Mouse (Mus musculus): ENCODE measurements around the gene Cpsf4l. TPM values are rescaled to one million over a fixed set of nuclear protein-coding genes. Genes with fewer than 3 reads are reported as not detected.

Gene Cpsf4l
- total RNA-seq, 2 experiments from 2014 or later = not detected

DNA sequence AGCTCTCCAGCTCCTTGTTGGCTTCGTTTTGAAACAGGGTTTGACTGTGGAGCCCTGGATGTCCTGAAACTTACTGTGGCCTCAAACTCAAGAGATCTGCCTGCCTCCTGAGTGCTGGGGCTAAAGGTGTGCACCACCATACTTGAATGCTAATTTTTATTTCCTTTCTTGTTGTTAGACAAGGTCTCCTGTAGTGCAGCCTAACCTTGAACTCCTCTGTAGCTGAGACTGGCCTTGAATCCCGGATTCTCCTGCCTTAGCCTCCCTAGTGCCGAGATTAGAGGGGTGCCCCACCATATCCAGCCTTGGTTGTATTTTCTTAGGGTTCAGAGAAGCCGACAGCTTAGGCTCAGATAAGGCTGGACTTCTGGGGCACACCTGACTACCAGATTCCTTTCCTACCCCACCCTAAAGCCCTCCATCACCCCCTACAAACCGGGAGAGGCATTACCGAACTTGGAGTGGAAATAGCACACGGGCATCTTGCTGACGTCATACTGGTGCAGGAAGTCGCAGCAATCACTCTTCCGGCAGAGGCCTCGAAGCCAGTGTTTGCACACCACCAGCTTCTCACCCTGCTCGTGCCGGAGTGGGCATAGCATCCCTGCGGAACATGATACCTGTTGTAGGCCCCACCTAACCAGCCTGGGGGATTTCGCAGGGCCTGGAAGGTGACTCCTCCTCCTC is 3.7 kb downstream of the Cpsf4l start:
- no peak; the same call in 1 of the 2 replicates for ATAC-seq (replicated peaks; ENCODE audit: poor library complexity)

DNA sequence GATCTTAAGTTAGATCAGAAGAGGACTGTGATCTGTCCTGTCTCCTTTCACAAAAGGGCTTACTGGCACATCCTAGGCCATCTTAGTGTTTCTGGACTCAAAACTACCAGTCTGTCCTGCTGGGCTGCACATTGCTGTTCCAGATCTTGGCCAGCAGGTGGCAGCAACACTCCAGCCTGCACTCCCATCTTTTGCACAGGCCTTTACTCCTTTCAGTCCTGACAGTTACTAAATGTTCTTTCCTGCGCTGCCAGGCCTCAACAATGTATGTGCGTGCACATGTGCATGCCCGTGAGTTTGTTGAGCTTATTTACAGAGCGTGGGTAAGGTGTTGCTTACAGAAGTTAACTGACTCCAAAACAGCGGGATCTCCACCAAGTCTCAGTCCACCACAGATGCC is 6.1 kb downstream of the Cpsf4l start:
- ATAC-seq (replicated peaks; ENCODE audit: poor library complexity) = peak; percentile 95

DNA sequence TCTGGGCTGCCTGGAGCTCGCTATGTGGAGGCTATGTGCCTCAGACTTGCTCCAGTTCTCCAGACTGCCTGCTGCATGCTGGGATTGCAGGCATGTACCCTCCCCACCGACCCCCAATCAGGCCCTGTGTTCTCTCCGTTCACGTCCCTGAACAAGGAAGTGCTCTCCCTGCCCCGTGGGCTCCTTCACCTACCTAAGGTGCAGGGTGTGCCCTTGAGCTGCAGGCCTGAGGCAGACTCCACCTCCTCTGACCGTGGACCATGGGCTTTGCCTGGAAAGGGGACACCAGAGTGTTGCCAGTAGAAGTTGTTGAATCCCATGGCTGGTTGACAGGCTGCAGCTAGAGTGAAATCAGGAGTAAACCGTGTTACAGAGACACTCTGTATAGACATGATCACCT is 10.2 kb downstream of the Cpsf4l start:
- no peak for ATAC-seq (replicated peaks; ENCODE audit: poor library complexity)

GRCm38 (mm10) chr11:113698013-113698545 is 11.7 kb downstream of the Cpsf4l start:
- no peak for ATAC-seq (replicated peaks; ENCODE audit: poor library complexity)

GRCm38 (mm10) chr11:113697571-113697970 is 12.2 kb downstream of the Cpsf4l start:
- ATAC-seq (replicated peaks; ENCODE audit: poor library complexity) = no peak

- no peak for ATAC-seq (replicated peaks; ENCODE audit: poor library complexity)
Observed at GRCm38 (mm10) chr11:113691851-113692250, 18.0 kb downstream of the Cpsf4l start.

DNA sequence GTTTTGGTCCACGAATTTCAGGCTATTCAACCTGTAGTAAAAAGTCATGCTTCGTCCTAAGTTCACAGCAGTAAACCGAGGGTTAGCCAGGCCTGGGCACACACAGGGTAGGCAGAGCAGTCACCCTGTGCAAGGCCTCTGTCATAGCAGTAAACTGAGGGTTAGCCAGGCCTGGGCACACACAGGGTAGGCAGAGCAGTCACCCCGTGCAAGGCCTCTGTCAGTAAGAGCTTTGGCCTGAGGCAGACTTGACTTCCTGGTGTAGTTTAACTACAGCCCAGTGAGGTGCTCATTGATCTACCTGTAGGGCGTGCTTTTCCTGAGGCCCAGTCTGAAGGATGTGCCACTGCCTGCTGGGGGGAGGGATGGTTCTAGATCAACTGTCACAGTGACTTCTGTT is 18.5 kb downstream of the Cpsf4l start:
- ATAC-seq (replicated peaks; ENCODE audit: poor library complexity) = no peak

DNA sequence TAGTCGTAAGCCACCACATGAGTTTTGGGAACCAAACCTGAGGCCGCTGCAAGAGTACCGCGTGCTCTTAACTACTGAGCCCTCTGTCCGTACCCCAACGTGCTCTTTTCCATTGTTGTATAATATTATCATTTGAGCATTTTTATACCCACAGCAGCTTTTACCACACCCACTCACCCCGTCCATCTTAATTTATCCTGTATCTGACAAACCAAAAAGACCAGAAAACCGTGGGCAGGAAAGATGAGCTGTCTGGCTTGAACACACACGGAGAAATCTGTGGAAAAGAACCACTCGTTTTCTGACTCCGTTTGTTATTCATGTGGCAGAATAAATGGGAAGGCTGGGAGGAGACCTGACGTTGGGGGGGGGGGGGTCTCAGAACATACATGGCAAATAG is 19.3 kb downstream of the Cpsf4l start:
- no peak for ATAC-seq (replicated peaks; ENCODE audit: poor library complexity)

DNA sequence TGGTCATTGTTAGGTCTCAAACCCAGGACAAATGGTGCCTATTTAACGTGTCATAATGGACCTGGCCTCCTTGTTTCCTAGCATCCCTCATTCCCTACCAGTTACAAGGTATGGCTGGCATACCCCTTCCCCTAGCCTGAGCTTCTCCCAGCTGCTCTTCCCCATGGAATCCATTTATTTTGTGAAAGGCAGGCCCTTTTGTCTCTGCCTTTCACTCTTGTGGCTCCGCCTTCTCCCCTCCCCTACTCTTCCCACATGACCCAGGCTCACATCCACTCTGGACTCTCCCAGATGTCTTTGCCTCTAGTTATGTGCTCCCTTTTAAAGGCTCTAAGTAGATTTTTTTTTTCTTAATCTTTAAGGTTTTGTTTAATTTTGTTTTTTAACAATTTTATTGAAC is 22.8 kb downstream of the Cpsf4l start:
- no peak for ATAC-seq (replicated peaks; ENCODE audit: poor library complexity)

GRCm38 (mm10) chr11:113684707-113685426 is 24.9 kb downstream of the Cpsf4l start:
- ATAC-seq (replicated peaks; ENCODE audit: poor library complexity) = no peak

DNA sequence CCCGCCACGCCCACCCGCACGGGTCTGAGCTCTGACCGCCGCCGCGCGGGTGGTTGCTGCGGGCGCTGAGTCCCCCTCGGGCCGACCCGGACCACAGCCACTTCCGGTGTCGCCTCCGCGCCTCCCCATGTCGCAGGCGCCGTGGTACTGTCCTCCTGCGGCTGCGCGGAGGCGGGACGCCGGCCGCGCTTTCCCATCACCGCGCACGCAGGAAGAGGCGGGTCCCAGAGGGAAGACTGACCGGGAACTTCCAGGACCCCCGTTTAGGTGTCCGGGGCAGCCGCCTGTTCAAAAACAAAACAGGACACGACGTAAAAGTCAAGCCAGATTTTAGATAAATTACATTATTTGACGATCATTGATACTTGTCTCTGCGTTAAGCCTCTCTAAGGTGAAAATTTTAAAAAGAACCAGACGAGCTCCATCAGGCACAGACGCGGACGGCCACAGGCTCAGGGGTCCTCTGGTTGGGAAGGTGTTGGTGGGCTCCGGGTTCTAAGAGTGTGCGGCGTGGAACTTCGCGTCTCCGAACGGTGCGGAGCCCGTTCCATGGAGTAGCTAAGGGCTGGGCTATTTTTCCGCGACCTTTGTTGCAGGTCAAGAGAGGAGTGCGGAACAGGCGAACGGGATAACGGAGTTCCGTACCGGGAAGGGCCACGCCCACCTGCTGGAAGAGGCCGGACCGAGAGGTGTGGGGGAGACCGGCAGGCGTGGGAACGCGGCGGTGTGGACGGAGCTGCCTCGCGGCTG is 25.7 kb downstream of the Cpsf4l start, which contains the start of the genes Fam104a and D11Wsu47e:
Fam104a (minus strand) TSS at position 199 of the 750 bp plus-strand sequence.
D11Wsu47e (plus strand) TSS at position 456 of the 750 bp plus-strand sequence.
- ATAC-seq (replicated peaks; ENCODE audit: poor library complexity) = peak; percentile 84

- ATAC-seq (replicated peaks; ENCODE audit: poor library complexity) = peak; percentile 10
Observed at GRCm38 (mm10) chr11:113683627-113683956, 26.2 kb downstream of the Cpsf4l start.

DNA sequence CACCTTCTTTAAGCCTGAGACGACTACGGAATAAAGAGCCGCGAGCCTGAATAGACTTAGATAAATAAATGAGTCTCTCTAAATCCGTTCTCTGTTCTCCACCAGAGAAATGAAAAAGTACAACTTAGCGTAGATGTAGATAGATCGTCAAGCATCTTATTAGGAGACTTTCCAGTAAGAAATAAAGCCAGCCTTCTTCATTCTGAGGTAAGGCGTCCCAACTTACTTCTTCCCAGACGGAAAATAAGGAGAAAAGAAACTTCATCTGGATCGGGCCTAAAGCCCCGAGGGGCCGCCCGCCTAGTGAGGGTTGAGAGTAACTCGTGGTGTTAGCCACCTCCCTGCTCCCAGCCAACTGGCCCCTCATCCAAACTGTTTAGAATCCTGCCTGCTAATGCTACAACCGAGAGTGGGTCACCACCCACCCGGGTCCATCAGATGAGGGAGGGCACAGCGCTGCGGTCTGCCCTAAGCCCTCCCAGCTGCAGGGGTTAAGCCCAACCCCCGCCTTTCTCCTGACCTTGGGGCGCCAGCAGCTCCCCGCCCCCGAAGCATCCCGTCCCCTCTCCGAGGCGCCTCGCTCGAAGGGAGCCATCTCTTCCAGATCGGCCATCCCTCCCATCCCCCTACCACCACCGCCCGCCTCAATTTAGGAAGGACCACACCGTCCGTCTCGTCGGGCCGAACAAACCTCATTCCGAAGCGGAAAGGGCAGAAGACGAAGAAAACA is 26.8 kb downstream of the Cpsf4l start:
- peak; percentile 27 for ATAC-seq (replicated peaks; ENCODE audit: poor library complexity)

DNA sequence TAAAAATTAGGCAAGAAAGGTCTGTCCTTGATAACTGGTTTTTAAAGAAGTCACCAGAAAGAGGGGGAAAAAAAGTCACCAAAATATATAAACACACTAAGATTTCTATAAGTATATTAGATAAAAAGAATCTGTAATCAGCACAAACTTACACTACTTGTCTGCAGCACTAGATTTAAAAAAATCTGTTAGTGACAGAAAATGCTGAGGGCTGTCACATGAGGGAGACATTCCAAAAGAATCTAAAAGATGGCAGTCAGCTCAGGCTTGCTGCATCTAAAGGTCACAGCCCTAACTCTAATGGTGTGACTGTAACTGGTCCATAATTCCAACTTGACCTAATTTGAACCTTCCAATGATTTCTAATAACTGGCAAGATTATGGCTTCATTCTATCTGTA is 27.8 kb downstream of the Cpsf4l start:
- ATAC-seq (replicated peaks; ENCODE audit: poor library complexity) = no peak

DNA sequence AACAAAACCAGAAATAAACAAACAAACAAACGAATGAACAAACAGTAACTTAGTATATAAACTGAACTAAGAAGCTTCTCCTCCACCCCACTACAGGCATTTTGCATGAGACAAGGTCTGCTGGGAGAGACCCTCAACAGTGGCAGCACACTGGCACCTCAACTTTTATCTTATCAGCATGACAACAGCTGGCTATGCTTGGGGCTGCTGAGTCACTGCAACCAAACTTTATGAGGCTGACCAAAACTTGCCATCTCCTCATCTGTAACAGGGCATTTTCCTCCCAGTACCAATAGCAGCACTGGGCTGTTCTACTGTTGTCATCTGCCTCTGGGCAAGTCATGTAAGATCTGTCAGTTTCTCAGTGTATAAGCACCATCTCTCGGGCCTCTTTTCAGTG is 28.9 kb downstream of the Cpsf4l start:
- ATAC-seq (replicated peaks; ENCODE audit: poor library complexity) = peak; percentile 26

GRCm38 (mm10) chr11:113678373-113678772 is 31.4 kb downstream of the Cpsf4l start:
- ATAC-seq (replicated peaks; ENCODE audit: poor library complexity) = no peak; the same call in 1 of the 2 replicates

GRCm38 (mm10) chr11:113677378-113677777 is 32.4 kb downstream of the Cpsf4l start:
- ATAC-seq (replicated peaks; ENCODE audit: poor library complexity) = no peak

DNA sequence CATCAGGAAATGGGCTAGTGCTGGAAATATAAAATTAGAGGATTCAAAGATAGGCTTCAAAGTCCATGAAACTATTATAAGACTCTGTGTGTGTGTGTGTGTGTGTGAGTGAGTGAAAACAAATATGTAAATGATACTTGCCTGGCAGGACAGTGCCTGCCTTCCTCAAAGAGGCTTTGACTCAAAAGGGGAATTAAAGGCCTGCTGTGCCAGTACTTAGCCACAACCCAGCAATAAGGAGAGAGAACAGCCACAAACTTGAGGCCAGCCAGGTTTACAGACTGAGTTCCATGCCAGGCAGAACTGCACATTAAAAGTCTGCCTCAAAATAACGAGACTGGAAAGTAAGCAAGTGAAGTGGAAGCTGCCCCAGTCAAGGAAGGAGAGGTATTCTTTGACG is 33.0 kb downstream of the Cpsf4l start:
- no peak for ATAC-seq (replicated peaks; ENCODE audit: poor library complexity)

DNA sequence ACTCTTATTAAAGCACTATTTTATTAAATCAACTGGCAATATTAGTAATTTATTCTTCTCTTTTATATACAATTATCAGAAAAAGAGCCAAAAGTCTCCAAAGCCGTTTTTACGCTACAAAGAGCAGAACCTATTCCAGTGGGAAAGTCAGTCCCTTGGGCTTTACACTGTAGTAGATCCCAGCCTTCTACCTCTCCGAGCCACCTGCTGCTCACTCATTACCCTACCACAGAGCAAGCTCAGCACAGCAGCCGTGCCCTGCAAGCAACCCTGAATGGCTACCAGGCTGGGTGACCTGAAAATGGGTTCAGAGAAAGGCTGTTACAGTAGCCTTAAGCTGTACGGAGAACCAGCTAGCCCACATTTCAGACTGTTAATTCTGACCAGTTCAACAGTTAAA is 35.2 kb downstream of the Cpsf4l start:
- no peak for ATAC-seq (replicated peaks; ENCODE audit: poor library complexity)

GRCm38 (mm10) chr11:113673614-113674013 is 36.2 kb downstream of the Cpsf4l start:
- ATAC-seq (replicated peaks; ENCODE audit: poor library complexity) = no peak

DNA sequence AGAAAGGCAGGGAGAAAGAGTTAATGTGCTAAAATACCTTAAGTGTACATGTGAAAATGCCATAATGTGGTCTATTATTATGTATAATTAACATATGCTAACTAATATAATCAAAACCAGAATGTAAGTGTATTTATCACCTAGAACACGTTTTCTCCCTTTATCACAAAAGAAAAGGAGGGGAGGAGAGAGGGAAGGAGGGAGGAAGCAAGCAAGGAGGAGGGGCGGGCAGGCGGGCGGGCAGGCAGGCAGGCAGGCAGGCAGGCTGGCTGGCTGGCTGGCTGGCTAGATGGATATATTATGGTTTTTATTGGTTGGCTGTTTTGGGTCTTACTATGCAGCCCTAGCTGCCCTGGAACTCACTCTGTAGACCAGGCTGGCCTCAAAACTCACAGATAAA is 40.1 kb downstream of the Cpsf4l start:
- peak; percentile 59 for ATAC-seq (replicated peaks; ENCODE audit: poor library complexity)

Measured in megakaryocyte progenitor cell, adult 5-6 weeks (primary cell).